Mouse (Mus musculus) olfactory bulb, adult 2 months (tissue): ENCODE results near the gene Exoc3l4. TPM values are rescaled to one million over a fixed set of nuclear protein-coding genes. Genes with fewer than 3 reads are reported as not detected.

Experiments
- H3K27ac ChIP-seq: fragments of 200-500 bp; 2 replicates; pipeline ENCODE4 v1.5.1; 2012; ENCODE audit warnings: low read depth, low read length; ENCODE audit not compliant: insufficient read depth
- H3K4me1 ChIP-seq: fragments of 200-500 bp; 2 replicates; pipeline ENCODE4 v1.6.1; 2012; ENCODE audit warnings: low read length; ENCODE audit not compliant: control insufficient read depth, insufficient read depth
- H3K4me3 ChIP-seq: fragments of 200-500 bp; 2 replicates; pipeline ENCODE4 v1.5.1; 2012; ENCODE audit warnings: mild to moderate bottlenecking, low read depth, low read length, moderate library complexity; ENCODE audit not compliant: insufficient read depth
- CTCF ChIP-seq: fragments of 200-500 bp; IDR thresholded peaks from 2 replicates; pipeline ENCODE4 v1.5.1; 2012; ENCODE audit warnings: low read depth, mild to moderate bottlenecking, low read length, moderate library complexity; ENCODE audit not compliant: insufficient read depth
- POLR2A ChIP-seq: fragments of 200-500 bp; IDR thresholded peaks from 2 replicates; pipeline ENCODE4 v1.6.1; 2012; ENCODE audit warnings: mild to moderate bottlenecking, low read depth, low read length, moderate library complexity; ENCODE audit not compliant: insufficient read depth
- WGBS: fragments of 180-500 bp; shearing (Covaris S2); methylation state at CpG from one replicate; pipeline ENCODE4 v1.1.7; 2018; 5-methylcytosine and 5-hydroxymethylcytosine counted together
- polyA plus RNA-seq: library from polyadenylated mRNA; stranded (reverse); fragments of >200 nt; gene quantifications from 2 replicates; pipeline ENCODE4 v1.2.4, GENCODE M21; 2012; ENCODE audit warnings: low replicate concordance; ENCODE audit not compliant: missing spikeins, insufficient read depth, insufficient read length

The Exoc3l4 gene
- polyA plus RNA-seq, 1 experiment, result not detected

DNA sequence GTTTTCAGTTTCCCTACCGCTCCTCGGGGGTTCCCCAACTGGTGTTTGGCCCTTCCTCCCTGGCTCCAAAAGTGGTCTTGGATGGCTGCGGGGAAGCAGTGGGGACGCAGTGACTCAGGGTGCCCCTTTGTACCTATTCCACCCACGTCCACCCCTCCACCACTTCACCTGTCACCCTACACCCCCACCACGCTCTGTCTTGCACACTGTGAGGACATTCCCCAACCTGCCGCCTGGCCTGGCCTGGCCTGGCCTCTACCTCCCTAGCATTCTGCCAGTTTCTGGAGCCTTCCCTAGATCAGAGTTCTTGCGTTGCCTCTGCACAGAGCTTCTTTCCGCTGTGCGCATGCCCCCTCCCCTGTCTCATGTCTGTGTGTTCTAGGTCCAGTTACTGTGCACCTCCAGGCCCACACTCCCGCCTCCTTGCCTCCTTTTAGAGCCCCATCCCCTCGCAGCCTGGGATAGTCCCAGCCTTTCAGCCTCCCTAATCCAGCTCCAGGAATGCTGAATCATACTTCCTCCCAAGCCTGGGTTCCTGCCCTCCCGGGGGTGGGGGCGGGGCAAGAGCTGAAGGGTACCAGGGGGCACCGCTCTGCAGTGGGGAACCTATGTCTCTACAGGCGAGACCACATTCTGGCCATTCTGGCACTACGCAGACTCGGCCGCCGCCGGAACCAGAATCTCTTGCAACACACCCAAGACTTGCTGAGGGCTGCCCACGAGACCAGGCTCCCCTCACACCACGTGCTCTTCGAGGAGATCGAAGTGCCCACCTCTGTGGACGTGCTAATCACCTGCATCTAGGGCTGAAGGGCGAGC is 13.4 kb downstream of the Exoc3l4 start:
- 37% methylated on average over 27 of the region's 27 CpGs for WGBS
- H3K27ac ChIP-seq, result no peak overlapping the region; the same call in 1 of the 2 replicates
- H3K4me3 ChIP-seq, result no peak overlapping the region
- peaks cover 40% of the 10 kb centered on the region for H3K4me1 ChIP-seq
- no peak for TF ChIP-seq CTCF
- no peak for TF ChIP-seq POLR2A

GRCm38 (mm10) chr12:111430868-111431817 is 14.3 kb downstream of the Exoc3l4 start:
- TF ChIP-seq CTCF (no peak), POLR2A (no peak)
- H3K4me3 ChIP-seq, result no peak overlapping the region
- peaks cover 33% of the 10 kb centered on the region for H3K4me1 ChIP-seq
- WGBS, result 59% methylated on average over 14 of the region's 14 CpGs
- no peak overlapping the region; the same call in 1 of the 2 replicates for H3K27ac ChIP-seq

DNA sequence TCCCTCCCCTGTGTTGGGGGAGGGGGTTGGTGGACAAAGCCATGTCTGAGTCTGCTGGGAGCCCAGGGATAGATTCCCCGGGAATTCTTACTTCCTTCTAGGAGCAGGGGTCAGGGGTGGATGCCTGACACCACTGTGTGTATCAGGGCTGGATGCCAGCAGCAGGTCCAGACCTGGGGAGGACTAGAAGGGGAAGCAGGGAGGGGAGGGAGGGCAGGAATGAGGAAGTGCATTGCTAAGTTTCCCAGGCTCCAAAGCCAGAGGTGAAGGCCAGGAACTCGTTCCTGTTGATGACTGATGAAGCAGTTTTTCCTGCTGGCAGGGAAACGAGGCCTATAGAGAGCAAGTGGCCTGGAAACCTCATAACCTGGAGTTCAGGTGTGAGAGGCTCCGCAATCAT is 15.3 kb downstream of the Exoc3l4 start:
- Histone ChIP-seq H3K27ac (no peak overlapping the region), H3K4me3 (no peak overlapping the region), H3K4me1 (peaks cover 39% of the 10 kb centered on the region)
- TF ChIP-seq POLR2A (no peak), CTCF (no peak)
- 72% methylated on average over 4 of the region's 4 CpGs for WGBS

GRCm38 (mm10) chr12:111432751-111433331 is 16.0 kb downstream of the Exoc3l4 start:
- Histone ChIP-seq H3K4me1 (peaks cover 39% of the 10 kb centered on the region), H3K27ac (no peak overlapping the region), H3K4me3 (no peak overlapping the region)
- TF ChIP-seq POLR2A (no peak), CTCF (no peak)
- WGBS, result 75% methylated on average over 5 of the region's 5 CpGs

- WGBS, result 60% methylated on average over 7 of the region's 7 CpGs
- Histone ChIP-seq H3K27ac (no peak overlapping the region), H3K4me3 (no peak overlapping the region), H3K4me1 (peaks cover 31% of the 10 kb centered on the region)
- TF ChIP-seq POLR2A (no peak), CTCF (no peak)
These were observed 17.4 kb downstream of the Exoc3l4 start for GRCm38 (mm10) chr12:111434164-111434744.

GRCm38 (mm10) chr12:111434745-111435327 is 18.0 kb downstream of the Exoc3l4 start:
- 67% methylated on average over 8 of the region's 8 CpGs for WGBS
- no peak overlapping the region for H3K4me3 ChIP-seq
- H3K27ac ChIP-seq, result no peak overlapping the region
- peaks cover 25% of the 10 kb centered on the region for H3K4me1 ChIP-seq
- no peak for TF ChIP-seq POLR2A
- TF ChIP-seq CTCF, result no peak

- Histone ChIP-seq H3K27ac (no peak overlapping the region), H3K4me3 (no peak overlapping the region), H3K4me1 (peaks cover 12% of the 10 kb centered on the region)
- WGBS, result 52% methylated on average over 3 of the region's 3 CpGs
- no peak for TF ChIP-seq CTCF
- TF ChIP-seq POLR2A, result no peak
These were observed 19.4 kb downstream of the Exoc3l4 start for GRCm38 (mm10) chr12:111436170-111436569.

- no peak overlapping the region for H3K27ac ChIP-seq
- TF ChIP-seq CTCF (no peak), POLR2A (no peak)
- H3K4me3 ChIP-seq, result no peak overlapping the region
- H3K4me1 ChIP-seq, result peaks cover 15% of the 10 kb centered on the region
- 71% methylated on average over 8 of the region's 8 CpGs for WGBS
These were observed 19.8 kb downstream of the Exoc3l4 start for GRCm38 (mm10) chr12:111436640-111437039.
